Mouse (Mus musculus): ENCODE measurements around the gene Atcay. TPM values are rescaled to one million over a fixed set of nuclear protein-coding genes. Genes with fewer than 3 reads are reported as not detected.
"Not testable (repeated sequence)": the region's sequence is repeated elsewhere in the genome, so short reads cannot be mapped to it uniquely, and the experiment has no call there.

Atcay gene
- total RNA-seq, 2 experiments from 2014 or later = not detected

DNA sequence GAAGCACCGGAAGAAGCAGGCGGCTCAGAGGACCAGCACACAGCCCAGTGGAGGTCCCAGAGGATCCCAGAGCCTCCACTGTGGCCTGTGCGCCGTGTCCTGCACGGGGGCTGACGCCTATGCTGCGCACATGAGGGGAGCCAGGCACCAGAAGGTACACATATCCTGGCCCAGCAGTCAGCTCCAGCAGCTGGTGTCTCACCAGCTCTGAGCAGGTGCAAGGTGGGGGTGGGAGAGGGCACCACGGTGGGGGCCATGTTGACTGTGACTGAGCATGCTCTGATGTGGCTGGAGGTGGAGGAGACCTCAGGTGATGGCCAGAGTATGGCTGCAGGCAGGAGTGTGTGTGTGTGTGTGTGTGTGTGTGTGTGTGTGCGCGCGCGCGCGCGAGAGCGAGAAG lies 11.4 kb upstream of the Atcay start:
- no peak for DNase-seq

DNA sequence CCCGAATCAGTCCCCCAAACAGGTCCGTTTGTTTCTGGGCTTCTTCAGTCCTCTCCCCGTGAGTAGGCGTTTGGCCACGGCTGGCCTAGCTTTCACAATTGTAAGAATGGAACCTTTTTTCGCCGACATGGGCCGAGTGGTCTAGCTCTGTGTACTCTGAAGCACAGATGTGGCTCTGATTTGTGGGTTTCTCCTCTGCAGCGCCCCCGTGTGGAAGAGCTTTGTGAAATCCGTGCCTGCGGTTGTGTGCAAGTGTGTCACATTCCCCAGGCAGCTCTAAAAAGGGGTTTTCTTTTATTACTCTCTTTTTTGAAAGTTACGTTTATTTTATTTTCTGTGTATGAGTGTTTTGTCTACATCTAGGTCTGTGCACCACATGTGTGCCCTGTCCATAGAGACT lies 10.2 kb upstream of the Atcay start:
- no peak for DNase-seq

DNA sequence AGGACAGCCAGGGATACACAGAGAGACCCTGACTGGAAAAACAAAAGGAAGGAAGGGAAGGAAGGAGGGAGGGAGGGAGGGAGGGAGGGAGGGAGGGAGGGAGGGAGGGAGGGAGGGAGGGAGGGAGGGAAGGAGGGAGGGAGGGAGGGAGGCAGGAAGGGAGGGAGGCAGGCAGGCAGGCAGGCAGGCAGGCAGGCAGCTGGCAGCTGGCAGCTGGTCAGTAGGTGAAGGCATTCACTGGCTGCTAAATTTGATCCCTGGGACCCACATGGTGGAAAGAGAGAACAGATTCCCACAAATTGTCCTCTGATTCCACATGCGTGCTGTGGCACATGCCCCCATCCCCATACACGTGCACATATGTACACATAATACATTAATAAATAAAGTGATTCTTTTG lies 8.0 kb upstream of the Atcay start:
- no peak for DNase-seq

DNA sequence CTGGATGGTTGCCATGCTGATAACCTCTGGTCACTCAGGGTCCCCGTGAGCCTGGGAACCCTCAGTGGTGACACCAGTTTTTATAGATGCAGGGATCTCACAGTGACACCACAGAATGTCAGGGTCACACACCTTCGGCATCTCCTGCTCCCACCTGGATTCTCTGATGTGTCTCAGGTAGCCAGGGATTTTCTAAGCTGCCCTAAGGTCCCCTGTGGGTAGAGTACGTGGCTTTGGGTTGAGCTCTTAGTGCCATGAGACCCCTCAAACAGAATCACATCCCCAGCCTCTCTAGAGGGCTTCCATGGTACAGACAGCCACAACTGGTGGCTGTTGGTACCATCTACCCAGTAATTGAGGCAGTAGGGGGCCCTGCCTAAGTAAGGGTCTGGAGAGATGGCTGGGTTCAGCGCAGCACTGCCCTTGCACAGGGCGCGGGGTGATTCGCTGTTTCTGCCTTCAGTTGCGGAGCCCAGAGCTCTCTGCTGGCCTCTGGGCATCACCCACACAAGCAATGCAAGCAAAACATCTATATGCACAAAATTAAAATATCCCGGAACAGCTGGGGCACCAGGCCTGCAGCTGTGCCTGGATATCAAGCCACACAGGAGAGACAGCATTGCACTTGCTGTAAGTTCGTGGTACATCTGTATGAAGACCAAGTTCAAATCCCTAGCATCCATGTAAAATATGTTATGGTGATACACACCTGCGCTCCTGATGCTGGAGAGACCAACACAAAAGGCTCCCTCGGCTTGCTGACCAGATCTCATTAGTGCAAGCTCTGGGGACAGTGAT lies 6.0 kb upstream of the Atcay start:
- DNase-seq = no peak

DNA sequence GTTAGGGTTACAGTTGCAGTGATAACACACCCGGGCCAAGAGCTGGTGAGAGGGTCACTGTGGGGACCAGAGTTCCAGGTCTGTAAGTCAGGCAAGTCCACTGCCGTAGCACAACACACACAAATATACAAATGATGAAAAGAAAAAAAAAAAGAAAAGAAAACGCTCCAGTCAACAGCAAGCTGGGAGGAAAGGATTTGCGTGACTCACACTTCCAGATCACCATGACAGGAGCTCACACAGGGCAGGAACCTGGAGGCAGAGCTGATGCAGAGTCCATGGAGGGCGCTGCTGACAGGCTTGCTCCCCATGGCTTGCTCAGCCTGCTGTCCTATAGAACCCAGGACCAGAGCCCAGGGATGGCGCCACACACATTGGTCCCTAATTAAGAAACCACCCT lies 3.6 kb upstream of the Atcay start:
- DNase-seq = no peak

DNA sequence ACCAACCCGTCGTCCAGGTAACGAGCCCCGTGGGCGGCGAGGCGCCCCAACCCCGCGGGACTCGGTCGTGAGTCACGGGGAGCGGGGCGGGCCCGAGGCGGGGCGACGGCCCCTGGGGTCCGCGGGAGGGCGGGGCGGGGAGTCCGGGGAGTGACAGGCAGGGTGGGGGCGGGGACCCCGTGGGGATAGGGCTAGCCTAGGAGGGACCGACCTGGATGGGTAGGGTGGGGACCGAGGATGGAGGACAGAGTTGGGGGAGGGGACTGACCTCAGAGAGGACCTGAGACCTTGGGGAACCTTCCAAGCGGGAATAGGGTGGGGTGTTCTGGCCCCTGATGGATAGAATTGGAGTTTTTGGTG lies 2.6 kb upstream of the Atcay start:
- no peak for DNase-seq

DNA sequence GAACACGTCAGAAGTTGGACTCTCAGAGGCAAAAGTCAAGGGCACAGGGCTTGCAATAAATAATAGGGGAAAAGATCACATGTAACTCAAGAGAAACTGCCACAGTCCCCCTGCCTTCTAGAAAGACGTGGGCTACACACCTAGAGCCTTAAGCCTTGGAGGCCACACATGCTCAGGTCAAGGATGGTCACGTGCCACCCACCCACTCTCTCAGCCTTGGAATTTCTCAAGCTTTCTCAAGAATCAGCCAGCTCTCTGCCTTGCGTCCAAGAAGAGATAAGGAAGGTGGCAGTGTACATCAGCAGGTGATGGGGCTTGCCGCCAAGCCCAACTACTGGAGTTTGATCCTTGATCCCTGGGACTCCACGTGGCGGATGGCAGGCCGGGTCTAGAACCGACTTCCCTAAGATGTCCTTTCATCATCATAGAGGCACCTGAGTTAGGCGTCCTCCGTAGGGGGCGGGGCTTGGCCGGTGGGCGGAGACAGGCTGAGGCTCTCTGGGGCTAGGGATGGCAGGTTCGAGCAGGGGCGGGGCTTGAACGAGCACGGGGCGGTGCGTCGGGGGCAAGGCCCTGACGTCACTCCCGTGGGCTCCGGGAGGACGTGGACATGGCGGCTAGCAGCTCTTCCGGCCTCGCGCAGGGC lies 2.1 kb upstream of the Atcay start, which contains the start of gene Zfr2:
Gene Zfr2 (plus strand): TSS at position 576 of the 646 bp plus-strand sequence.
- peak; percentile 78 for DNase-seq

DNA sequence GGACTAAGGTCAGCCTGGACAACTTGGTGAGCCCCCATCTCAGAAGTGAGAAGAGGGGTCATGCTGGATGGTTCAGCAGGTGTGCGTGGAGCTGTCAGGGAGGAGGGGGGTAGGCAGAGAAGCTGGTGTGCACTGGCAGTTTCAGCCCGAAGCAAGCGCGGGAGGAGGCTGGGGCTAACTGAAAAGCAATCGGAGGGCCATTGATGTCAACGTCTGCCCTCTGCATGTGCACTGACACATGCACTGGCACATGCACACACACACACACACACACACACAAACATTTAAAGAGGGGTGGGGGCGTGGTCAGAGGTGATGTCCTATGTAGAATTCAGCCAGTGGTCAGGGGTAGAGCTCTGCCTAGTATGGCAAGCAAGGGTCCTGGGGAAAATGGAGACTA lies 803 bp upstream of the Atcay start:
- DNase-seq = no peak

DNA sequence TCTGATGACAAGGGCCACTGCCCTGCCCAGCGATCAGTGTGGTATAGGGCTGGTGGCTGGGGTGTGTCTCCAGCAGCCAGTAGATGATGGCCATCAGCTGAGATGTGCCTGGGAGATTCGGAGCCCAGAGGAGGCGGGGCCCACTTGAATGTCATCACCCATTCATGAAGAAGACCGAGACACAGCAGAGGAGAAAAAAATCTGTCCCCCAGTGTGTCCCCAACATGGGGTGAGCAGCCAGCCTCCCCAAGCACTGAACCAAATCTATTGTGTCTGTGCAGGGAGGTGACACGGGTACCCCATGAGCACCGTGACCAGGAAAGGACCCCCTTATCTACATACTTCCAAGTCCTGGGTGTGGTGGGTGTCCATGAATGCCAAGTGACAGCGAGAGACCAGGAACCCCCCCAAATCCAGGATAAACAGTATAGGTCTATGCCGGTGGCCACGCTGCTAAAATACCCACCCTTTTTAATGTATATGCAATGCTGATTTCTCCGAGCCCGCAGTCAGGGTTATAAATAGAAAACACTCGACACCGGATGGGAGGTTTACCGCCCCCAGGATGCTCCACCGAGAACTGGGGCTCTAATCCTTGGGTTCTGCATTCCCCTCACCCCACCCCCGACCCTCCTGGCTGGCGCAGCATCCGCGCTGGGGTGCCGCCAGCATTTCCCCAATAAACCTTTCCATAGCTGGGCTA lies 747 bp downstream of the Atcay start:
- DNase-seq = no peak

DNA sequence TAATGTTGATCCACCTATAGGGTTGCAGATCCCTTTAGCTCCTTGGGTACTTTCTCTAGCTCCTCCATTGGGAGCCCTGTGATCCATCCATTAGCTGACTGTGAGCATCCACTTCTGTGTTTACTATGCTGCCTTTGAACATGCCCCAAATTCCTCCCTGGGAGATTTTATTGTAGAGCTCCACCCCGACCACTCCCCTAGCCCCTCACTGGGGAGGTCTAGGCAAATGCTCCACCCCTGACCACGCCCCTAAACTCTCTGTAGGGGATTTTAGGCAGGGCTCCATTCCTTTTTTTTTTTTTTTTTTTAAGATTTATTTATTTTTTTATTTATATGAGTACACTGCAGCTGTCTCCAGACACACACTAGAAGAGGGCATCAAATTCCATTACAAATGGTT lies 6.9 kb downstream of the Atcay start:
- DNase-seq = not testable (repeated sequence)

DNA sequence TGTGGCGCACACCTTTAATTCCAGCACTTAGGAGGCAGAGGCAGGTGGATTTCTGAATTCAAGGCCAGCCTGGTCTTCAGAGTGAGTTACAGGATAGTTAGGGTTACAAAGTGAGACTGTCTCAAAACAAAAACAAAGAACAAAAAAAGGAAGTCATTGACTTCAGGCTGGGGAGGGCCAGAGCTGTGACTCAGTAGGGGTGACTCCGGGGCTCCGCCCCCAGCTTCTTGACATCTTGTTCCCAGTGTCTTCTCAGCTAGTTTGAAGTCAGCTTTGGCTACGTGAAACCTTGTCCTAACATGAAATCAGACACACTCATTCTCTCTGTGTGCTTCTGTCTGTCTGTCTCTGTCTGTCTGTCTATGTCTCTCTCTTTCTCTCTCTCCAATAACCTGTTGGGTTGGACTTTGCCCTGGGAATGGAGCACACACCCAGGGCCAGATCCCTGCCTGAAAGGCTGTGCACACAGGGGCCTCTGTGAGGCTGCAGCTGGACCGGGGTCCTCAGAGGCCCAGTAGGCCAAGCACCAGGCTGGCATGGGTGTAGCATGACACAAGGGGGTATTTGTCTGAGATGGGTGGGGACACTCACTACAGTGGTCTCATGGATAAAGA lies 9.1 kb downstream of the Atcay start:
- no peak for DNase-seq

DNA sequence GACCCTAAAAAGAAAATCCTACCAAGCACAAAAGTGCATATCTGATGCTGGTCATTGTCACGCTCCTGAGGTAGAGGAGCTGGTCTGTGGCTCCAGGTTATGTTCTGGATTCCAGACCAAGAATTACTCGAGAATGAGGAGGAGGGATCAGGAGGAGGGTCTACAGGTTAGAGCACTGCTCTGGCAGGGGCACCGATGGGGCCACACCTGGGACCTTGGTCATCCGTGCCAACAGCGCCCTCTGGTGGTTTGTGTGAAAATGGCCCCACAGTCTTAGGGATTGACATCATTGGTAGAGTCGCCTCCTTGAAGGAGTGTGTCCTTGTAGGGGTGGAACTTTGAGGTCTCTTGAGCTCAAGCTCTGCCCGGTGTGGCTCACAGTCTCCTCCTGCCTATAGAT lies 12.7 kb downstream of the Atcay start:
- no peak for DNase-seq

DNA sequence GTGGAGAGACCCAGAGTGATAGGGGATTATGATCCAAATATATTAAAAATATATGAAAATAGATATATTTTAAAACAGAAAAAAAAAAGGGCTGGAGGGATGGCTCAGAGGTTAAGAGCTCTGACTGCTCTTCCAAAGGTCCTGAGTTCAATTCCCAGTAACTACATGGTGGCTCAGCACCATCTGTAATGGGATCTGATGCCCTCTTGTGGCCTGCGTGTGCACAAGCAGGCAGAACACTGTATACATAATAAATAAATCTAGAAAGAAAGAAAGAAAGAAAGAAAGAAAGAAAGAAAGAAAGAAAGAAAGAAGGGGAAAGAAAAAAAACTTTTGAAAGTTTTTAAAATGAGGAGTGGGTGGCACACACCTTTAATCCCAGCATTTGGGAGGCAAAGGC lies 13.4 kb downstream of the Atcay start:
- DNase-seq = not testable (repeated sequence)

DNA sequence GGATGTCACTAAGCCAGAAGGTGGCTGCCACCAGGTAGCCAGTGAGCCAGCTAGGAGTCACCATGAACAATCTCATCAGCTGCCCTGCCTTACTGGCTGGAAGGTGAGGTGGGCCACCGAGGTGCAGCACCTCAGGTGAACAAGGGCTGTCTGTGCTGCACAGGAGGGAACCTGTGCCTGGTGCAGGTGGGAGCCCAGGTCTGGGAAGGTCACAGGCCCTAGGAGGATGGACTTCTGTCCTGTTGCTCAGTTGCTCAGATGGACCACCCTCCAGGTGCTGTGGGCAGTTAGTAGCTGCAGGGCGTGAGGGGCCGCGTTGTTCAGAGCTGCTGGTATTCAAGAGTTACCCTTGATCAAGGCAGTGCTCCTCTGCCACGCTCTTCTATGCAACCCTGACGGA lies 13.8 kb downstream of the Atcay start:
- no peak for DNase-seq

DNA sequence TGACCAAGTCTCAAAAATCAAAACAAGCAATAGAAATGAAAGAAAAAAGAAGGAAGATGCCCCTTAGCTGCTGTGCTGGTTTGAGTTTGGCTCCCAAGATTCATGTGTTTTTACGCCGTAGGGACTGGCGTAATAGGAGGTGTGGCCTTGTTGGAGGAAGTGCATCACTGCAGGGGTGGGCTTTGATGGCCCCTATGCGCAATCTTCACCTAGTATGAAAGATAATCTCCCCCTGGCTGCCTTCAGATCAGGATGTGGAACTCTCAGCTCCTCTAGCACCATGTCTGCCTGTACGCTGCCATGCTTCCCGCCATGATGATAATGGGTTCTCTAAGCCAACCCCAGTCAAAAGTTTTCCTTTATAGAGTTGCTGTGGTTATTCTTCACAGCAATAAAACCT lies 14.4 kb downstream of the Atcay start:
- DNase-seq = no peak

DNA sequence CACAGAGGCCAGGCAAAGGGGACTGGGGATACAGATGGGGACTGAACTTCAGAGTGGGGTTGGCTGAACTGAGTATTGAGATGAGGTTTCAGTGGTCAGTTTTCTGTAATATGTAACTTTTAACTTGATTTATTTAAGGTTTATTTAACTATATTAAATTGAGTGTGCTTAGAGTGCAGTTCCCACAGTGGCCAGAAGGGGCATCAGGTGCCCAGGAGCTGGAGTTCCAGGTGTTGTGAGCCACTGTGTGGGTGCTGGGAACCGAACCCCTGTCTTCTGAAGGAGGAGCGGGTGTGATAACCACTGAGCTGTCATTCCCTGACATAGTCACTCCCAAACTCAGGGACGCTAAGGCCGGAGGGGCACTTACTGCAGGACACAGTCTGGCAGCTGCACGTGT lies 20.5 kb downstream of the Atcay start:
- no peak for DNase-seq

DNA sequence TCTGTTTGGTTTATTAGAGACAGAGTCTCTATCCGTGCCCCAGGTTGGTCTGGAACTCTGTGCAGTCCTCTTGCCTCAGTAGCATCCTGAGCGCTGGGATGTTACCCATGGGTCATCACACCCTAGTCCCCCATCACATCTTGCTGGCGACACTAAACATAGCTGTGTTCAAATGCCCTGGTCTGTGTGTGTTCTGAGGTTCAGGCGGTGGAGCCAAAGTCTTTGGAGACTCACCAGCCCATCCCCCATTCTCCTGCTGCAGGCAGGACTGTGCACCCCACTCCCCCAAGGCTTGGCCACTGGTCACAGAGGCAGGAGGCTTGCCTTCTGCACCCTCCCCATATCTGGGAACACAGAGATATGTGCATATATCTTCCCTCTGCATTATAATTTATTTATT lies 26.5 kb downstream of the Atcay start:
- no peak for DNase-seq

DNA sequence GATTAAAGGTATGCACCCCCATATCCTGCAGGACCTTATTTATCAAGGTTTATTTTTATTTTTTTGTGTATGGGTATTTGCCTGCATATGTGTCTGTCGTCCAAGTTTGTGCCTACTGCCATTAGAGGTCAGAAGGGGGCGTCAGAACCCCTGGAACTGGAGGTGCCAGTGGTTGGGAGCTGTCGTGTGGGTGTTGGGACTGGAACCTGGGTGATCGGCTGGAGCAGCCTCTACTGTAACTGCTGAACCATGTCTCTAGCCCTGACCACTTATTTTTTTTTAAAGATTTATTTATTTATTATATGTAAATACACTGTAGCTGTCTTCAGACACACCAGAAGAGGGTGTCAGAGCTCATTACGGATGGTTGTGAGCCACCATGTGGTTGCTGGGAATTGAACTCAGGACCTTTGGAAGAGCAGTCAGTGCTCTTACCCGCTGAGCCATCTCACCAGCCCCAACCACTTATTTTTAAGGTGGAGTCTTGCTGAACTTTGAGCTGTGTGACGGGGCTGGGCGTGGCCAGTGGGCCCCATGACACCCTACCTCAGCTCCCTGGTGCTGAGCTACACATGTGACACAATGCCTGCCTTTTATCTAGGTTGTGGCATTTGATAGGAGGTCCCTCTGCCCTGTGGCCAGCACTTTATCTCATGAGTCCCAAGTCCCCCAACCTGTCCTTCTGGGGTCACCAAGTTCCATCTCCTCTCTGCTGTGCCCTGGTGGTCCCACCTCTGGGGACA lies 27.5 kb downstream of the Atcay start:
- DNase-seq = no peak

DNA sequence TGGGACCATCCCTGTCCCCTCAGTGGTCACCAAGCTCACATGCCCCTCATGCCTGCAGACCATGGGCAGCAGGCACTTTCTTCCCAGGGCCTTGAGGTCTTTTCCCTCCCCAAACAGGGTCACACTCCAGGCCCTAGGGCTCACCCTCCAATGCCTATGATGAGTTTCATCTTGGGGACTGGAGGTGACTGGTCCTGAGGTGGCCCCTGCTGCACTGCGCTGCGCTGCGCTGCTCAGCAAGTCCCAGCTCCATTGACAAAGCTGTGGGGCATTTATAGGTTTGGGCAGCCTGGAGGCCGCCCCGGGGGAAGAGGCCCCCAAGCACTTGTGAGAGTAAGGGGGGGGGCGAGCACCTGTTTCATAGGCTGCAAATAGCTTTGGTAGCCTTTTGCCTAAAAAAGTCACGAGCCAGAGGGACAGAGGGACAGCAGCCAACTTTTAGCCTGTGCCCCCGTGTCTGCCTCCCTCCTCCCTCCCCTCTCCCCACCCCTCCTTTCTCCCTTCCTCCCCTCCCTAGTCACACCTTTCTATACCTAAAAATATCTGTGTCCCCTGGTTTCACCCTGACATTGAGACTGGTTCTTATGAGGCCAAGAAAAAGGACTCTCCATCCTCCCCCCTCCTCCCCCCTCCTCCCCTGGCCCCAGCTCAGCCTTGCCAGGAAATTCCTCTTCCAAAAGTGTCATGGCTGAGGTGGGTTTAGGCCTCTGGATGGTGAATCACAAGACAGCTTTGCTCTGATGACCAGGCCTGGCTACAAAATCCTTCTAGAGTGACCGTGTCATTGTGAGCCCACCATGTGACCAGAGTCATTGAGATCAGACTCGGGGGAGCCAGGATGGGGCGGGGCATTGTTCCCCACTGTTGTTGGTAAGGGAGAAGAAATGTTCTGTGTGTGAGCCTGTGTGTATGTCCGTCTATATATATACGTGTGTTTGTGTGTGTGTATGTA lies 28.6 kb downstream of the Atcay start, which contains the start of gene Nmrk2:
Gene Nmrk2 (minus strand): TSS at position 245 of the 952 bp plus-strand sequence.
- DNase-seq = peak; percentile 80

DNA sequence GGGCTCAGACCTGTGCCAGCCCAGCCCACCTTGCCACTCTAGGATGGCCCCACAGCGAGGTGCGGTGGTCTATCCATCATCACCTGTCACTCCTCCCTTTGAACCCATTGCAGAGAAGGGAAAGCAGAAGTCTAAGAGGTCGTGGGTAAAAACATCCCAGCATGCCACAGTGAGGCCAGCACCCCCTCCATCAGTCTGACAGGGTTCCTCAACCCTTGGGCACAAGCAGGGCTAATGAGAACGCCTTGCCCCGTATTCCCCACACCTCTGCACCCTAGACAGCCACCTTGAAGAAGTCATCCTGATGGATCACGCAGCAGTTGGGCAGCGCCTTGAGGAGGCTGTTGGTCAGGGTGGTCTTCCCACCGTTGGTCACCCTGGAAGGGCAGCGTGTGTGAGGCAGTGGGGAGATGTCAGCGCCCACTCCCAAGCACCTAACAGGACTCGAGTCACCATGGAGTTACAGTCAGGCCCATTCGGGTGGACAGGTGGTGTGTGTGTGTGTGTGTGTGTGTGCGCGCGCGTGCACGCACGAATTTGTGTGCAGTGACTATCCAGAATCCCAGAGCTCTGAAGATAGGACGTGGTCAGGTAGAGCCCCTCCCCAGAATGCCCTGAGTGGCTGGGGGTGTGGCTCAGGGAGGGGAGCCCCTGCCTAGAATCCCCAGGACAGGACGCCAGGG lies 29.9 kb downstream of the Atcay start:
- no peak for DNase-seq

Measured in gastrocnemius, postnatal 25 days (tissue).